Mouse (Mus musculus) lung, embryonic 14.5 days (tissue): ENCODE data around the gene Insig2. TPM values are rescaled to one million over a fixed set of nuclear protein-coding genes. Genes with fewer than 3 reads are reported as not detected.

Source experiments
- ATAC-seq: fragments of 200-750 bp; cut with Nextera tagmentation; 2 replicates; pipeline ENCODE4 v1.8.0; 2017; ENCODE audit warnings: mild to moderate bottlenecking, moderate TSS enrichment, moderate library complexity; ENCODE audit not compliant: insufficient read depth
- DNase-seq: peaks from one replicate; pipeline ENCODE4 v3.0.0-alpha.2; 2015
- H3K27ac ChIP-seq: fragments of 300-500 bp; sonication (generic); 2 replicates; pipeline ENCODE4 v1.5.1; 2014; ENCODE audit warnings: low read depth, mild to moderate bottlenecking, moderate library complexity
- H3K27me3 ChIP-seq: fragments of 300-500 bp; sonication (generic); 2 replicates; pipeline ENCODE4 v1.6.1; 2014; ENCODE audit warnings: low read length, control low read depth; ENCODE audit not compliant: insufficient read depth
- H3K36me3 ChIP-seq: fragments of 300-500 bp; sonication (generic); 2 replicates; pipeline ENCODE4 v1.6.1; 2014; ENCODE audit warnings: control low read depth; ENCODE audit not compliant: insufficient read depth
- H3K4me1 ChIP-seq: fragments of 300-500 bp; sonication (generic); 2 replicates; pipeline ENCODE4 v1.6.1; 2014; ENCODE audit warnings: antibody characterized with exemption, control low read depth; ENCODE audit not compliant: insufficient read depth
- H3K4me2 ChIP-seq: fragments of 300-500 bp; sonication (generic); 2 replicates; pipeline ENCODE4 v1.6.1; 2014; ENCODE audit warnings: mild to moderate bottlenecking
- H3K4me3 ChIP-seq: fragments of 300-500 bp; sonication (generic); 2 replicates; pipeline ENCODE4 v1.5.1; 2014; ENCODE audit warnings: low read depth, low read length
- H3K9ac ChIP-seq: fragments of 300-500 bp; sonication (generic); 2 replicates; pipeline ENCODE4 v1.6.1; 2014
- H3K9me3 ChIP-seq: fragments of 300-500 bp; sonication (generic); 2 replicates; pipeline ENCODE4 v1.6.1; 2016; ENCODE audit warnings: low read depth, low read length, control low read depth
- CTCF ChIP-seq: IDR thresholded peaks from 2 replicates; pipeline ENCODE4 v1.5.1; 2016; ENCODE audit warnings: antibody characterized with exemption, low read depth
- WGBS: fragments of 180-500 bp; shearing (Covaris S2); extraction: QIAGEN DNeasy Blood & Tissue Kit; methylation state at CpG from one replicate; pipeline ENCODE4 v1.1.7; 2014; 5-methylcytosine and 5-hydroxymethylcytosine counted together
- polyA plus RNA-seq: library from polyadenylated mRNA; unstranded; fragments of >200 nt; fragmentation: Nextera tagmentation; extraction: Ambion mirVana; gene quantifications from 2 replicates; pipeline ENCODE4 v1.2.1, GENCODE M21; 2014

The Insig2 gene
- polyA plus RNA-seq, 1 experiment from 2014 or later: 18.4 TPM

DNA sequence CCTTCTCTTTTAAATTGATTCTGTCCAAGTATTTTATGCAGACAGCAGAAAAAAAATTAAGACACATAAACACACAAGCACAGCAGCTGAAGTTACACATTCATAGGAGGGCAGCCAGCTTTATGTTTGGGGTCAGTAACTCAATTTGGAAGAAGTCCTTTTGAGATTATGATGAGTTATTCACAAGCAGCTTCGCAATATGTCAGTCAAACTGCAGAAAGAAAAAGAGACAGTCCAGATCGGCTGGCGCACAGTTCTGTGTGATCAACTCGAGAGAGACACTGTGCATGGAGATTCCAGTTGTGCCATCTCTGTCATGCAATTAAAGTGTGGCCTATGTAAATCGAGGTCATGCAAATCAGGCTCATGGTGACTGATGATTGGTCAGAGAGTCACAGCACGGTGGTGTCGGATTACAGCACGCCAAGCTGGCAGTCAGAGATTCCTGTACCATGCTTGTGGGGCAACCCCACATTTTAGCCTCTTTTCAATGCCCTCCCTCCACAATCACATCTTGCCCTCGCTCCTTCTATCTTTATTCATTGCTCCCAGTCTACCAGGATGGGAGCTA is 72.1 kb downstream of the Insig2 start:
- Histone ChIP-seq H3K9me3 (no peaks in the 10 kb centered on the region), H3K4me3 (no peak overlapping the region), H3K4me2 (no peak overlapping the region), H3K27me3 (no peaks in the 10 kb centered on the region), H3K4me1 (no peaks in the 10 kb centered on the region), H3K27ac (no peak overlapping the region), H3K36me3 (no peaks in the 10 kb centered on the region), H3K9ac (no peak overlapping the region)
- 62% methylated on average over 9 of the region's 9 CpGs for WGBS
- ATAC-seq (no peak), DNase-seq (no peak)
- no peak for TF ChIP-seq CTCF

Other genes with a start within 250 kb of the Insig2 start
- gene Ccdc93, start 98.5 kb upstream of the Insig2 start, polyA plus RNA-seq: 8.8 and 9.9 TPM in 2 replicates
- gene Htr5b, start 195.9 kb upstream of the Insig2 start, polyA plus RNA-seq: 0.09 and 0.14 TPM in 2 replicates
- 68.4 and 69.4 TPM in 2 replicates for gene Ddx18, start 235.4 kb upstream of the Insig2 start, polyA plus RNA-seq